Mouse (Mus musculus): ENCODE measurements around the gene Fam76a. TPM values are rescaled to one million over a fixed set of nuclear protein-coding genes. Genes with fewer than 3 reads are reported as not detected.

The Fam76a gene
- polyA plus RNA-seq, 1 experiment, result 111 TPM

DNA sequence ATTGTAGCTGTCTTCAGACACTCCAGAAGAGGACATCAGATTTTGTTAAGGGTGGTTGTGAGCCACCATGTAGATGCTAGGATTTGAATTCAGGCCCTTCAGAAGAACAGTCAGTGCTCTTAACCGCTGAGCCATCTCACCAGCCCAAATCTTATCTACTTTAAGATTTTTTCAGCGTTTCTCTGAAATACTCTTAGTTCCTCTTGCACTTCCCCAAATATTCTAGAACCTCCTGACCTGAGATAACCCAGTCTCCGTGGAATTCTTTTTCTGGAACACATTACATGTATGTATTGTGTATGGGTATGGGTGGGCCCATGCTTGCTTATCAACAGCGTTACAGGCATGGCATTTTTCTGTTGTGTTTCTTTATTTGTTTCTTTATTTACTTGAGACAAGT, 40.3 kb upstream of the Fam76a start:
- TF ChIP-seq POLR2A (IDR thresholded peaks at IDR 0.05; ENCODE audit: control insufficient read depth, low read depth, low read length) (no peak), CTCF (IDR thresholded peaks at IDR 0.05; ENCODE audit: control insufficient read depth, insufficient read depth, insufficient replicate concordance, low read depth, low read length) (no peak)
- H3K4me3 ChIP-seq (ENCODE audit: control insufficient read depth, low read depth, low read length), result no peak overlapping the region

DNA sequence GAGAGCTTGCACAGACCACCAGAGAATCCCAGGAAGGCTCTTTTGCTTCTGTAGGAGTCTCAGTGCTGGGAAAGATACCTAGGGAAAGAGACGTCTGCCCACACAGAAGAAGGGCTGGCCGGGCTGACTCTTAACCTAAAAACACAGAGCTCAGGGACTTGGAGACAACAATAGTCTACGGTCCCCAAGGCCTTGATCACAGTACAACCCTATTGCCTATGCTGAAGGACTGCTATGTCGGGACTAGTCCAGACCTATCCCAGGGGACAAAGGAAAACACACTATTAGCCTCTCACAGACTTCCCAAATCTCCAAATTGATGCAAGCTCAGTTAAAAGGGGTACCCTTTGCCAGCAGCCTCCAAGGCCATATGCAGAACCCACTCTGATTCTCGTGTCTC, 39.5 kb upstream of the Fam76a start:
- H3K36me3 ChIP-seq (ENCODE audit: control insufficient read depth, insufficient read depth, low read length), result no peaks in the 10 kb centered on the region
- H3K27ac ChIP-seq (ENCODE audit: control insufficient read depth, insufficient read depth, low read depth, low read length), result peak overlapping the region; percentile 39
- H3K4me1 ChIP-seq (ENCODE audit: control insufficient read depth, insufficient read depth, low read length), result peaks cover 4% of the 10 kb centered on the region; the same call in 1 of the 2 replicates
- H3K27me3 ChIP-seq (ENCODE audit: control insufficient read depth, insufficient read depth, low read length), result no peaks in the 10 kb centered on the region
- H3K4me3 ChIP-seq (ENCODE audit: control insufficient read depth, low read depth, low read length), result no peak overlapping the region
- TF ChIP-seq CTCF (IDR thresholded peaks at IDR 0.05; ENCODE audit: control insufficient read depth, insufficient read depth, insufficient replicate concordance, low read depth, low read length) (no peak), POLR2A (IDR thresholded peaks at IDR 0.05; ENCODE audit: control insufficient read depth, low read depth, low read length) (no peak)

More for the DNA sequence above, 40.3 kb upstream of the Fam76a start:
- H3K27ac ChIP-seq (ENCODE audit: control insufficient read depth, insufficient read depth, low read depth, low read length), result no peak overlapping the region
- H3K36me3 ChIP-seq (ENCODE audit: control insufficient read depth, insufficient read depth, low read length), result no peaks in the 10 kb centered on the region
- H3K4me1 ChIP-seq (ENCODE audit: control insufficient read depth, insufficient read depth, low read length), result peaks cover 4% of the 10 kb centered on the region; the same call in 1 of the 2 replicates
- no peaks in the 10 kb centered on the region for H3K27me3 ChIP-seq (ENCODE audit: control insufficient read depth, insufficient read depth, low read length)

DNA sequence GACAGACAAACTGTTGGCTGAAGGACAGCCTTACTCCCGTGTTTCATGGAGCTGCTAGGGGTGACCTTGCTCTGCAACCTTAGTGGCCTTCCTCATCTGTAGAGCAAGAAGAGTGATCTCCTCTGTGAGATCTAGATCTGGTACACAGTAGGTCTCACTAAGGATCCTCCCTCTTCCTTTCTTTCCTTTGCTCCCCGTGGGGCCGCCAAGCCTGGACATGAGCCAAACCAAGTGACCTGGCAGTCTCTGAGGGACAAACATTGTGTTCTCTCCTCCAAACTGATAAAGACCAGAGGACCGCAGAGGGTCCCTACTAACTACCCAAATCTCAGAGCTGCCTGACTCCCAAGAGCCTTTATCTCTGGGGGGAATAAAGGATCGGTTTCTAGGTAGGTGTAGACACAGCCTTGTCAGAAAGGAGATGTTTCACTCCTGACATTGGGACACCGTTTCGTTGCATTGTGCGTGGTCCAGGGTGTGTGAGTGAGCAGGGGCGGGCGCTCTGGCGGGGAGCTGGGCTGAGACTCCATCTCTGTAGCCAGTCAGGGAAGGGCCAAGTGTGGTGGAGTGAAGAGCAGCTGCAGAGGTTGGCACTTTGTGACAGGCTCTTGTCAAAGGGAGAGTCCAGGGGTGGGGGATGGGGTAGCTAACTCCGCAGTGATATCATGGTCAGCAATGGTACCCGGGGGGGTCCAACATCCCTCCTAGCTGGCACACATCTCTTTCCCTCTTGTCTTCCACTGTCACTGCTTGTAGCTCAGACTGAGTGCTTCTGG, 38.7 kb upstream of the Fam76a start:
- Histone ChIP-seq H3K4me3 (ENCODE audit: control insufficient read depth, low read depth, low read length) (no peak overlapping the region), H3K27ac (ENCODE audit: control insufficient read depth, insufficient read depth, low read depth, low read length) (peak overlapping the region; percentile 65), H3K4me1 (ENCODE audit: control insufficient read depth, insufficient read depth, low read length) (peaks cover 4% of the 10 kb centered on the region; the same call in 1 of the 2 replicates), H3K36me3 (ENCODE audit: control insufficient read depth, insufficient read depth, low read length) (no peaks in the 10 kb centered on the region), H3K27me3 (ENCODE audit: control insufficient read depth, insufficient read depth, low read length) (no peaks in the 10 kb centered on the region)
- TF ChIP-seq POLR2A (IDR thresholded peaks at IDR 0.05; ENCODE audit: control insufficient read depth, low read depth, low read length) (no peak), CTCF (IDR thresholded peaks at IDR 0.05; ENCODE audit: control insufficient read depth, insufficient read depth, insufficient replicate concordance, low read depth, low read length) (no peak)

DNA sequence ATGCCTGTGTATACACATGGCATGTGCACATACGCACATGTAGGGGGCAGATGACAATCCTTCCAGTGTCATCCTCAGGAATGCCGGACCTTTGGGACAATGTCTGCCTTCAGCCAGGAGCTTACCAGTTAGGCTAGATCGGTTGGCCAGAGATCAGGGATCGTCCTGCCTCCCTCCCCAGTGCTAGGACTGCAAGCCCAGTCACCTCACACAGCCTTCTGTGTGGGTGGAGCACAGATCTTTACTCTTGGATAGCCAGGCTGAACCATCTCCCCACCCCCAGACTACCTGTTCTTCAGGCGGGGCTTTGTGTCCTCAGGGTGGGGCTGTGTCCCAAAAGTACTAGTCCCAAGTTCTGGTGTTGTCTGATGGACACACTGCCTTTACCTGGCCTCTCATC, 38.0 kb upstream of the Fam76a start:
- H3K36me3 ChIP-seq (ENCODE audit: control insufficient read depth, insufficient read depth, low read length), result no peaks in the 10 kb centered on the region
- peak overlapping the region; percentile 65 for H3K27ac ChIP-seq (ENCODE audit: control insufficient read depth, insufficient read depth, low read depth, low read length)
- TF ChIP-seq POLR2A (IDR thresholded peaks at IDR 0.05; ENCODE audit: control insufficient read depth, low read depth, low read length) (no peak), CTCF (IDR thresholded peaks at IDR 0.05; ENCODE audit: control insufficient read depth, insufficient read depth, insufficient replicate concordance, low read depth, low read length) (no peak)

DNA sequence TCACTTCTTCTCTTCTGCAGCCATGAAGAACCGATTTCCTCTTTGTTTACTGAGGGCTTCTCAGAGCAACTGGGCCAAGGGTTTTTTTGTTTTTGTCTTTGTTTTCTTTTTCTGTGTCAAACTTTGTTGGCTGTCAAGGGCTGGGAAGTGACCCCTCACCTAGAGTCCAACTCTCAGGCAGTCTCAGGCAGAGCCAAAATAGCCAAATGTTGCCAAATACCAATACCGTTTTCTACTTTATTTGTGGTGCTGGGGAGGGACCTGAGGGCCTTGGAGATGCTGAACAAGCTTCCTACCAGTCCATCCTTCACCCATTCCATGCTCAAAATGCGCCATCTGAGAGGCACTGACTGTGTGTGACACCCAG, 37.3 kb upstream of the Fam76a start:
- Histone ChIP-seq H3K27me3 (ENCODE audit: control insufficient read depth, insufficient read depth, low read length) (no peaks in the 10 kb centered on the region), H3K4me3 (ENCODE audit: control insufficient read depth, low read depth, low read length) (no peak overlapping the region), H3K36me3 (ENCODE audit: control insufficient read depth, insufficient read depth, low read length) (no peaks in the 10 kb centered on the region), H3K27ac (ENCODE audit: control insufficient read depth, insufficient read depth, low read depth, low read length) (peak overlapping the region; percentile 65), H3K4me1 (ENCODE audit: control insufficient read depth, insufficient read depth, low read length) (peaks cover 4% of the 10 kb centered on the region; the same call in 1 of the 2 replicates)
- TF ChIP-seq CTCF (IDR thresholded peaks at IDR 0.05; ENCODE audit: control insufficient read depth, insufficient read depth, insufficient replicate concordance, low read depth, low read length), result no peak

More for the DNA sequence above, 38.0 kb upstream of the Fam76a start:
- Histone ChIP-seq H3K27me3 (ENCODE audit: control insufficient read depth, insufficient read depth, low read length) (no peaks in the 10 kb centered on the region), H3K4me3 (ENCODE audit: control insufficient read depth, low read depth, low read length) (no peak overlapping the region), H3K4me1 (ENCODE audit: control insufficient read depth, insufficient read depth, low read length) (peaks cover 4% of the 10 kb centered on the region; the same call in 1 of the 2 replicates)

DNA sequence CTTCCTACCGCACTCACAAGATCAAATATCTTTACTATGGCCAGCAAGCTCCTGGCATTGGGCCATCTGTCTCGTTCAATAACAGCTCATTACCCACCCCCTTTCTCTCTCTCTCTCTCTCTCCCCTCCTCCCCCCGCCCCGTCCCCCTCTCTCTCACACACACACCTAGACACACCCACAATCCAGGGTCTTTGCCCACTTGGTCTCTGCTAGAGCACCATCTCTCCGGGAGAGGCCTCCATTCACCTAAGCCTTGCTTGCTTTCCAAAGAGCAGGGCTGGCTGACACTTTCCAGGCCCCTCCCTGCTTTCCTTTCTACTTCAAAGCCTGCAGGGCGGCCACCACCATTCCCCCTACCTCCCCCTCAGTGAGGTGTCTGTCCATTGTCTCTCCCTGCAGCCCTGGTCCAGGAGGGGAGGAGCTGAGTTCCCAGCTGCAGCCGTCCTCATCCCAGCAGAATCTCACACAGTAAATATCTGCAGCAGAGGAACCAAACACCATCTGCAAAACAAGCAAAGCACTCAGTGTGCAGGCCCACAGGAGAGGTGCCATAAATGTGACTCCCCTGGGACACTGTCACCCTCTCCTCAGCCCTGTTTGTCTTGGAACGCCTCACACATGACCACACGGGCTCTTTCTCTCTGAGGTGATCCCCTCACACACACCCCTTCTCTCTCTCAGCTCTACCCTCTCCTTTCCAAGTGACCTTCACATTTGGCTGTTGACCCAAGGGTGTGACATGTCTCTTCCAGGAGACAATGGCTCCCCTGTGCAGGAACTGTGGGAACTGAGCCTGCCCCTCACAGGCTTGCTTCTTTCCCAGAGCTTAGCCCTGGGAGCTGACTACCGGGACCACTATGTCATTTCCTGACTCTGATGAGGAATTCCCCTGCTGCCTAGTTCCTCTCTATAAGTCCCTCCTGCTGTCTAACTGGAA, 36.7 kb upstream of the Fam76a start:
- no peak for TF ChIP-seq CTCF (IDR thresholded peaks at IDR 0.05; ENCODE audit: control insufficient read depth, insufficient read depth, insufficient replicate concordance, low read depth, low read length)
- 0 out of 2 replicates have a peak, but pooled peaks have one; percentile 34 for TF ChIP-seq POLR2A (IDR thresholded peaks at IDR 0.05; ENCODE audit: control insufficient read depth, low read depth, low read length)
- no peak overlapping the region for H3K4me3 ChIP-seq (ENCODE audit: control insufficient read depth, low read depth, low read length)
- peaks cover 4% of the 10 kb centered on the region; the same call in 1 of the 2 replicates for H3K4me1 ChIP-seq (ENCODE audit: control insufficient read depth, insufficient read depth, low read length)

DNA sequence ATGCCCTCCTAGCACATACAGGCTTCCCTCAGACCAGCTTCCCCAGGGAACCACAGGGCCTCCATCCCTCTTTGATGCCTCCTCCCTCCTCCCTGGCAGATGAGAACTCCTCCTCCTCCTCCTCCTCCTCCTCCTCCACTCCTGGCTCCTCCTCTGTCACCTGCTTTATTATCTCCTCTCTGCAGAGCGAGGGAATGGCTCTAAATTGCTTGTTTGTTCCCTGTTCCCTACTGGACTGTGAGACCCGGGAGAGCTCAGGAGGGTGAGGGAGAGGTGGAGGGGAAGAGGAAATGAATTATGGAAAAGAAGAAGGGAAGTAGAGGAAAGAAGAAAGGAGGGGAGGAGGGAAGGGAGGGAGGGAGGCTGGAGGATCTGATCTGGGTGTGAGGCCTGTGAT, 33.0 kb upstream of the Fam76a start:
- no peaks in the 10 kb centered on the region for H3K36me3 ChIP-seq (ENCODE audit: control insufficient read depth, insufficient read depth, low read length)

More for the DNA sequence above, 36.7 kb upstream of the Fam76a start:
- peak overlapping the region; percentile 65 for H3K27ac ChIP-seq (ENCODE audit: control insufficient read depth, insufficient read depth, low read depth, low read length)
- no peaks in the 10 kb centered on the region for H3K27me3 ChIP-seq (ENCODE audit: control insufficient read depth, insufficient read depth, low read length)
- H3K36me3 ChIP-seq (ENCODE audit: control insufficient read depth, insufficient read depth, low read length), result no peaks in the 10 kb centered on the region

More for the DNA sequence above, 33.0 kb upstream of the Fam76a start:
- no peak overlapping the region for H3K27ac ChIP-seq (ENCODE audit: control insufficient read depth, insufficient read depth, low read depth, low read length)
- H3K27me3 ChIP-seq (ENCODE audit: control insufficient read depth, insufficient read depth, low read length), result no peaks in the 10 kb centered on the region
- no peak for TF ChIP-seq CTCF (IDR thresholded peaks at IDR 0.05; ENCODE audit: control insufficient read depth, insufficient read depth, insufficient replicate concordance, low read depth, low read length)
- TF ChIP-seq POLR2A (IDR thresholded peaks at IDR 0.05; ENCODE audit: control insufficient read depth, low read depth, low read length), result no peak
- H3K4me3 ChIP-seq (ENCODE audit: control insufficient read depth, low read depth, low read length), result no peak overlapping the region
- peaks cover 4% of the 10 kb centered on the region; the same call in 1 of the 2 replicates for H3K4me1 ChIP-seq (ENCODE audit: control insufficient read depth, insufficient read depth, low read length)

Measured in testis, adult 2 months (tissue).